Mouse (Mus musculus) forebrain, embryonic 14.5 days (tissue): ENCODE measurements around the gene Pitpnc1. TPM values are rescaled to one million over a fixed set of nuclear protein-coding genes. Genes with fewer than 3 reads are reported as not detected.

ENCODE experiments used
- ATAC-seq: fragments of 200-750 bp; cut with Nextera tagmentation; 2 replicates; pipeline ENCODE4 v1.8.0; 2017; ENCODE audit warnings: mild to moderate bottlenecking, moderate library complexity
- DNase-seq: peaks from one replicate; pipeline ENCODE4 v3.0.0-alpha.2; 2015; ENCODE audit warnings: low spot score
- H3K27ac ChIP-seq: fragments of 300-500 bp; sonication (generic); 2 replicates; pipeline ENCODE4 v1.5.1; 2014; ENCODE audit warnings: low read depth, mild to moderate bottlenecking, control low read depth, low read length, moderate library complexity
- H3K27me3 ChIP-seq: fragments of 300-500 bp; sonication (generic); replicated peaks from 2 replicates; pipeline ENCODE4 v1.6.1; 2014; ENCODE audit warnings: low read length, control low read depth, mixed read lengths; ENCODE audit not compliant: control insufficient read depth, insufficient read depth
- H3K36me3 ChIP-seq: fragments of 300-500 bp; sonication (generic); 2 replicates; pipeline ENCODE4 v1.6.1; 2014; ENCODE audit warnings: low read length, control low read depth; ENCODE audit not compliant: control insufficient read depth, insufficient read depth
- H3K4me1 ChIP-seq: fragments of 300-500 bp; sonication (generic); 2 replicates; pipeline ENCODE4 v1.6.1; 2014; ENCODE audit warnings: antibody characterized with exemption, low read length, control low read depth; ENCODE audit not compliant: control insufficient read depth, insufficient read depth
- H3K4me2 ChIP-seq: fragments of 300-500 bp; sonication (generic); 2 replicates; pipeline ENCODE4 v1.6.1; 2014; ENCODE audit warnings: mild to moderate bottlenecking, control low read depth, low read length
- H3K4me3 ChIP-seq: fragments of 300-500 bp; sonication (generic); 2 replicates; pipeline ENCODE4 v1.5.1; 2014; ENCODE audit warnings: low read depth, low read length, control low read depth
- H3K9ac ChIP-seq: fragments of 300-500 bp; sonication (generic); 2 replicates; pipeline ENCODE4 v1.6.1; 2014; ENCODE audit warnings: mild to moderate bottlenecking, low read length, control low read depth, moderate library complexity
- H3K9me3 ChIP-seq: fragments of 300-500 bp; sonication (generic); replicated peaks from 2 replicates; pipeline ENCODE4 v1.6.1; 2016; ENCODE audit warnings: low read length, control low read depth, mixed read lengths; ENCODE audit not compliant: control insufficient read depth
- WGBS: fragments of 180-500 bp; shearing (Covaris S2); extraction: QIAGEN DNeasy Blood & Tissue Kit; methylation state at CpG from one replicate; pipeline ENCODE4 v1.1.7; 2014; 5-methylcytosine and 5-hydroxymethylcytosine counted together
- polyA plus RNA-seq: library from polyadenylated mRNA; unstranded; fragments of >200 nt; fragmentation: Nextera tagmentation; extraction: Ambion mirVana; gene quantifications from 2 replicates; pipeline ENCODE4 v1.2.1, GENCODE M21; 2014

The Pitpnc1 gene
- polyA plus RNA-seq, 1 experiment from 2014 or later, result 31.4 TPM

- H3K4me2 ChIP-seq, result no peak overlapping the region
Measured at GRCm38 (mm10) chr11:107342432-107342831, 128.1 kb downstream of the Pitpnc1 start.

DNA sequence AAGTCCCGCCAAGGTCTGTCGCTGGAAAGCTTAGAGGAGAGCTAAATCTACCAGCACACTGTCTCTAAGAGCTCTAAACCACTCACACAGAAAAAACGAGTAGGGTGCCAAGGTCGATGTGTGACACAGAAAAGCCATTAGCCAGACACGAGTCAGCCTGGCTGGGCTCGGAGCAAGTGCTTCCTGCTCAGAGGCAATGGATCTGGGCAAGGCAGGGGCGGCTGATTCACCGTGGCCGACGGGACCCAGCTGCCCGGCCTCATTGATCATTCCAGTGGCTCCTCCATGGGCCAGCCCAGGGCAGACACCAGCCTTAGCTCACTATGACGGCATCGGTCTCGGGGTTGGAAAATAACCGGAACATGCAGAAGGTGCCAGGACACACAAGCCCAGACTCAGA is 129.2 kb downstream of the Pitpnc1 start:
- Histone ChIP-seq H3K9me3 (no peaks in the 10 kb centered on the region), H3K27ac (no peak overlapping the region), H3K27me3 (no peaks in the 10 kb centered on the region), H3K4me1 (no peaks in the 10 kb centered on the region), H3K9ac (no peak overlapping the region), H3K4me2 (no peak overlapping the region), H3K4me3 (no peak overlapping the region), H3K36me3 (no peaks in the 10 kb centered on the region)
- ATAC-seq, result no peak
- DNase-seq, result peak; percentile 21
- 53% methylated on average over 15 of the region's 15 CpGs for WGBS

More at GRCm38 (mm10) chr11:107342432-107342831, 128.1 kb downstream of the Pitpnc1 start:
- Histone ChIP-seq H3K27me3 (no peaks in the 10 kb centered on the region), H3K27ac (no peak overlapping the region), H3K36me3 (no peaks in the 10 kb centered on the region), H3K9me3 (no peaks in the 10 kb centered on the region), H3K4me1 (no peaks in the 10 kb centered on the region), H3K9ac (no peak overlapping the region), H3K4me3 (no peak overlapping the region)
- WGBS, result 83% methylated on average over 1 of the region's 1 CpGs
- DNase-seq (no peak), ATAC-seq (no peak)

GRCm38 (mm10) chr11:107340793-107341192 is 129.7 kb downstream of the Pitpnc1 start:
- Histone ChIP-seq H3K4me1 (no peaks in the 10 kb centered on the region), H3K27ac (no peak overlapping the region), H3K36me3 (no peaks in the 10 kb centered on the region), H3K27me3 (no peaks in the 10 kb centered on the region), H3K4me2 (no peak overlapping the region), H3K9me3 (no peaks in the 10 kb centered on the region), H3K9ac (no peak overlapping the region), H3K4me3 (no peak overlapping the region)
- DNase-seq (no peak), ATAC-seq (no peak)
- 25% methylated on average over 2 of the region's 2 CpGs for WGBS

DNA sequence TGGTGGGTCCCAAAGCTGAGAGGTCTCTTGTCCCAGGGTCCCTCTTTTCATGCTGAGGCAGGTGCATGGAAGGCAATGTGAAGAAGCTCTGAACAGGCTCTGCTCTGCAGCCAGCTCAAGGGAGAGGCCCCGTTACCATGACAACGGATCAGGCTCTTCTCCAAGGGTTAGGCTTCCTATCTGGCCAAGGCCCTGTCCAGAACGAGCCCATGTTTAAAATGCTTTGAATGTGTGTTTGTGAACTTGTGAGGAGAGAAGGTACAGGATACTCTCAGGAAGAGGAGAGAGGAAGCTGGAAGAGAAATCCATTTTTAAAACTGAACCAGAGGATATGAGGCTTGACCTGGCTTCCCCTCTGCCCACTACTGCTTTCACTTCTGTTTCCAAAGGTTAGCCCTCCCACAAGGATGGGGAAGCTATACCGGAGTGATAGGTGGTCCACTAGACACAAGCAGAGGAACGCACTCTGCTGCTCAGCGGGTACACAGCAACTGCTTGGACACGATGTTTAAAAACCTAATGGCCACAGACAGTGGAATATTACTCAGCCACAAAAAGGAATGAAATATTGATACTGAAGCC is 131.2 kb downstream of the Pitpnc1 start:
- no peak overlapping the region for H3K27ac ChIP-seq
- no peaks in the 10 kb centered on the region for H3K27me3 ChIP-seq
- H3K4me3 ChIP-seq, result no peak overlapping the region
- no peak overlapping the region for H3K4me2 ChIP-seq
- H3K4me1 ChIP-seq, result no peaks in the 10 kb centered on the region
- H3K36me3 ChIP-seq, result no peaks in the 10 kb centered on the region
- 73% methylated on average over 7 of the region's 7 CpGs for WGBS
- ATAC-seq, result no peak
- H3K9me3 ChIP-seq, result no peaks in the 10 kb centered on the region
- peak; percentile 37 for DNase-seq
- H3K9ac ChIP-seq, result no peak overlapping the region

DNA sequence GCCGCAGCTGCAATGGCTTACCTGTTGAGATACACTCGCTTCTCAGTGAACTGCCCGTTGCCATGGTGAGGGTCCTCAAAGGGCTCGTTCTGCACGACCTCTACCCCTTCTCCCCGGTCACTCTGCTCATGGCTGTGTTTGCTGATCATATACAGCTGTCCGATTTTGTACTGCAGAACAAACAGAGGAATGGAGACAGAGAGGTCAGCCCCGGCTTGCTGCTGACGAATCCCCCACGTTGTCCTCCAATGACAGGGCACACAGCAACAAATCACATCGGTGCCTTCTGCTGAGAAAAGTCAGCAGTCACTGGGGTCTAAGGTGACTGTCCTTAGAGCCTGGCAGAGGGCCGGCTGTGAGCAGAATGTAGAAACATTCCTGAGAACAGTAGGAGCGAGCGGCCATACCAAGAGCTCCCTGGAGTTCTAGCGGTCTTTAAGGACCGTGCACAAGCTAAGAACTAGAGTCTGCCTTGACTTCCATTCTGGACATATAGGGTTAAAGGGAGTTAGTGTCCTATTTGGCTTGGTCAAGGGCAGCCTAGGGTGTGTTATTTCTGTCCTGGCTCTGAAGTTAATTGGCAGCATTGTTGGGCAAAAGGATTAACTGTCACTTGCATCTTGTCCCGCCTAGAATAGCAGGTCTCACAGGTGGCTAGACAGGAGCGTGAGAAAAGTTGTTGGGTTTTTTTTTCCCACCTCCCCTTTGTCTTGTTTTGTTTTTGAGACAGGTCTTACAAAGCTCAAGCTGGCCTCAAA is 132.9 kb downstream of the Pitpnc1 start:
- H3K9me3 ChIP-seq, result no peaks in the 10 kb centered on the region
- H3K27me3 ChIP-seq, result no peaks in the 10 kb centered on the region
- 56% methylated on average over 18 of the region's 18 CpGs for WGBS
- no peak for ATAC-seq
- H3K27ac ChIP-seq, result no peak overlapping the region
- no peak overlapping the region for H3K9ac ChIP-seq
- H3K4me2 ChIP-seq, result no peak overlapping the region
- H3K4me1 ChIP-seq, result no peaks in the 10 kb centered on the region
- no peak for DNase-seq
- H3K36me3 ChIP-seq, result no peaks in the 10 kb centered on the region
- no peak overlapping the region for H3K4me3 ChIP-seq

DNA sequence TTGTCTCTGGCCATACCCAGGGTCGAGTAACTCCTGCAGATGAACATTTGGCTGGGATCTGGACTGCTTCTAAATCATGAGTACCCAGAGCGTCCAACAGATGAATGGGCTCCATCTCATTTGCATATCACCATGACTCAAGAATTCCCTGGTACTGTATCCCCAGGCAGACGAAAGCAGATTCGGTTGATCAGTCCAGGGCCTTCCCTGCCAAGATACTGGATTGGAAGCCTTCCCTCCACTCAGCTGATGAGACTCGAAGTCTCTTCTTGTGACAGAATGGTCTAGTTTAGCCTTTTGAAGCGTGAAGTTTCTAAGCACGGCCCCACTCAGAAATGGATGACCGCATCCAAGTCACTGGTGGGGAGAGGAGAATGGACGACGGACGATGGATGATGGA is 134.7 kb downstream of the Pitpnc1 start:
- H3K4me1 ChIP-seq, result no peaks in the 10 kb centered on the region
- no peak for ATAC-seq
- 84% methylated on average over 11 of the region's 11 CpGs for WGBS
- no peaks in the 10 kb centered on the region for H3K36me3 ChIP-seq
- H3K9ac ChIP-seq, result no peak overlapping the region
- DNase-seq, result no peak
- no peaks in the 10 kb centered on the region for H3K27me3 ChIP-seq
- H3K4me2 ChIP-seq, result no peak overlapping the region
- no peak overlapping the region for H3K4me3 ChIP-seq
- H3K27ac ChIP-seq, result no peak overlapping the region
- no peaks in the 10 kb centered on the region for H3K9me3 ChIP-seq

DNA sequence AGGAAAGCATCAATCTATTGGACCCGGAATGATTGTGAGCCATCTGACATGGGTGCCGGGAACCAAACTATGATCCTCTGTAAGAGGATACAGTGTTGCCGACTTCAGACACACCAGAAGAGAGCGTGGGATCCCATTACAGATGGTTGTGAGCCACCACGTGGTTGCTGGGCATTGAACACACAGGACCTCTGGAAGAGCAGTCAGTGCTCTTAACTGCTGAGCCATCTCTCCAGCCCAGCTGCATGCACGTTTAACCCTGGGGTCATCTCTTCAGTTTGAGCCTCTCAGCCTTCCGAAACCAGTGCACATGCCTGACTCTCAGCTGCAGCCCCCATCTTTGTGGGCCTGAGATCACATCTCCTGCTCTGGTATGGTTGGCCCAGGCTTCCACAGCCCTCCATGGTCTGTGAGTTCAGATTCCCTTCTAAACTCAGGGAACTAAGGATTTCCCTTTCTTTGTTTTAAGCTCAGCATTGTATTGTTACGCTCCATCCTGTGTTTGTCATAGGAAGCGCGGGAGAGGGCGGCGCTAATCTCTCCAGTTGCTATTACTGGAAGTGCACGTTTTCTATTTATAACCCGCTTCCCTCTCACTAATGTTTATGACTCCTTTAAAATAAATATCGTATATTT is 135.5 kb downstream of the Pitpnc1 start:
- no peaks in the 10 kb centered on the region for H3K4me1 ChIP-seq
- H3K27ac ChIP-seq, result no peak overlapping the region
- H3K4me2 ChIP-seq, result no peak overlapping the region
- H3K9me3 ChIP-seq, result no peaks in the 10 kb centered on the region
- H3K27me3 ChIP-seq, result no peaks in the 10 kb centered on the region
- ATAC-seq (no peak), DNase-seq (no peak)
- H3K36me3 ChIP-seq, result no peaks in the 10 kb centered on the region
- H3K4me3 ChIP-seq, result no peak overlapping the region
- H3K9ac ChIP-seq, result no peak overlapping the region
- 87% methylated on average over 15 of the region's 15 CpGs for WGBS

GRCm38 (mm10) chr11:107332905-107333304 is 137.6 kb downstream of the Pitpnc1 start:
- Histone ChIP-seq H3K27ac (no peak overlapping the region), H3K27me3 (no peaks in the 10 kb centered on the region), H3K4me2 (no peak overlapping the region), H3K4me3 (no peak overlapping the region), H3K9me3 (no peaks in the 10 kb centered on the region), H3K36me3 (no peaks in the 10 kb centered on the region), H3K9ac (no peak overlapping the region), H3K4me1 (no peaks in the 10 kb centered on the region)
- no peak for DNase-seq
- no peak for ATAC-seq
- WGBS, result 96% methylated on average over 3 of the region's 3 CpGs

DNA sequence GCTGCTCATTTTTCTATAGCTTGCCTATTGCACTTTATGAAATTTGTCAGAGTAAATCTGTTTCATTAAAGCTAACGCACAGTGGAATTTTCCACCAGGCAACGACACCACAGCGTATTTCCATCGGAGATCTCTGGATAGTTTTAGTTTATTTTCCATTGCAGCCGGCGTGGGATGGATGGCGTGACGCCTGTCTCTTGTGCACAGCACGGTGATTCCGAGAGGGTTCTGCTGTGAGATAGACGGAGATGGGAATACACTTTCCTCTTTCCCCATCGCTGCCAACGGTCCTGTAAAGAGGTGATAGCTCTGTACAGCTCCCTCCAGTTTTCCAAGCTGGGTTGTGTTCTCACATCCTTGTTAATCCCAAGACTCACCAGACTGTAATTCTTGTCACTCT is 138.2 kb downstream of the Pitpnc1 start:
- DNase-seq (no peak), ATAC-seq (no peak)
- H3K4me3 ChIP-seq, result no peak overlapping the region
- H3K9ac ChIP-seq, result no peak overlapping the region
- H3K9me3 ChIP-seq, result no peaks in the 10 kb centered on the region
- H3K4me2 ChIP-seq, result no peak overlapping the region
- no peak overlapping the region for H3K27ac ChIP-seq
- WGBS, result 92% methylated on average over 13 of the region's 13 CpGs
- H3K4me1 ChIP-seq, result no peaks in the 10 kb centered on the region
- H3K27me3 ChIP-seq, result no peaks in the 10 kb centered on the region
- H3K36me3 ChIP-seq, result no peaks in the 10 kb centered on the region
